Mouse (Mus musculus): ENCODE results near the gene Mymx.

- TF ChIP-seq EP300 (IDR thresholded peaks at IDR 0.05; ENCODE audit: insufficient read depth, low read depth, low read length): 0 out of 2 replicates have a peak, but pooled peaks have one; percentile 5
- TF ChIP-seq POLR2A (IDR thresholded peaks at IDR 0.05; ENCODE audit: insufficient read depth, low read depth, low read length): no peak
Measured at GRCm38 (mm10) chr17:45581567-45581983, 20.3 kb downstream of the Mymx start.
